In genomic region chr10:81433541-81434289, GRCm38 (mm10) we compare ENCODE assay signal across 8 mouse cellular contexts. TPM values are rescaled to one million over a fixed set of nuclear protein-coding genes. Genes with fewer than 3 reads are reported as not detected.
DNase-seq lines count a peak whose midpoint lies in the region; ATAC-seq and TF ChIP-seq lines count a peak whose summit lies in the region.

No protein-coding gene starts in this region.

- peak overlapping the region; percentile 8; the same call in 1 of the 2 replicates for H3K27ac ChIP-seq in cerebellum, adult 2 months (ENCODE audit: insufficient read depth, low read length)
- H3K27ac ChIP-seq in heart, embryonic 13.5 days (replicated peaks), result no peak overlapping the region
- peak overlapping the region; percentile 87 for H3K27ac ChIP-seq in layer of hippocampus, adult 2 months

- H3K9ac ChIP-seq in heart, embryonic 13.5 days, result peak overlapping the region; percentile 44; the same call in 1 of the 2 replicates

- TF ChIP-seq POLR2A in cerebellum, adult 2 months (IDR thresholded peaks at IDR 0.05; ENCODE audit: borderline replicate concordance, insufficient read depth, low read length), result no peak

- H3K4me3 ChIP-seq in cerebellum, adult 2 months (replicated peaks; ENCODE audit: insufficient read depth, low read depth, low read length), result peak overlapping the region; percentile 3
- no peak overlapping the region for H3K4me3 ChIP-seq in heart, embryonic 13.5 days
- no peak overlapping the region; the same call in 1 of the 2 replicates for H3K4me3 ChIP-seq in layer of hippocampus, adult 2 months

- H3K27me3 ChIP-seq in cerebellum, adult 2 months (ENCODE audit: control insufficient read depth, insufficient read depth, low read length), result no peaks in the 10 kb centered on the region
- H3K27me3 ChIP-seq in heart, embryonic 13.5 days (replicated peaks), result peaks cover 8% of the 10 kb centered on the region; the same call in 1 of the 2 replicates

- TF ChIP-seq CTCF in cerebellum, adult 2 months (IDR thresholded peaks at IDR 0.05; ENCODE audit: borderline replicate concordance, insufficient read depth, low read depth, low read length), result no peak
- TF ChIP-seq CTCF in layer of hippocampus, adult 2 months (conservative IDR thresholded peaks at IDR 0.05), result peak; percentile 52

- H3K9me3 ChIP-seq in heart, embryonic 13.5 days, result no peaks in the 10 kb centered on the region

- DNase-seq in ovary, adult 18-20 months (ENCODE audit: low spot score), result peak; percentile 26
- no peak for DNase-seq in ovary, postnatal 10 days (ENCODE audit: low spot score)
- peak; percentile 52 to 56 for DNase-seq in cerebellum, adult 2 months
- peak in 1 of 2 experiments; percentile 10 for DNase-seq in layer of hippocampus, adult 2 months (ENCODE audit: low spot score in 2 of 2)
- DNase-seq in spleen, postnatal 14 days (ENCODE audit: low spot score in 2 of 2), result peak; percentile 36 to 51
- DNase-seq in frontal cortex, postnatal 36 days (ENCODE audit: low spot score in 2 of 2), result no peak

- H3K4me1 ChIP-seq in cerebellum, adult 2 months (ENCODE audit: control insufficient read depth, insufficient read depth, low read length), result peaks cover 45% of the 10 kb centered on the region
- H3K4me1 ChIP-seq in heart, embryonic 13.5 days, result peaks cover 43% of the 10 kb centered on the region

- 18% methylated on average over 26 of the region's 26 CpGs for WGBS in cerebellum, adult 2 months
- 67% methylated on average over 26 of the region's 26 CpGs for WGBS in heart, embryonic 13.5 days

- no peak for ATAC-seq in heart, embryonic 13.5 days (ENCODE audit: extremely low read depth, insufficient number of reproducible peaks, low FRiP score, low TSS enrichment)
- peak; percentile 53 for ATAC-seq in megakaryocyte, adult 5-6 weeks (ENCODE audit: poor library complexity, severe bottlenecking)

- H3K36me3 ChIP-seq in heart, embryonic 13.5 days, result no peaks in the 10 kb centered on the region

- peak overlapping the region; percentile 66 for H3K4me2 ChIP-seq in heart, embryonic 13.5 days

RNA-seq across cellular contexts. Expression of gene Nfic, which starts 21.7 kb away (rescaled TPM):
- 103 and 108 TPM in 2 replicates for polyA plus RNA-seq in cerebellum, adult 2 months (2012; rRNA removed)
- polyA plus RNA-seq in heart, embryonic 13.5 days (2015; fragmentation: Nextera tagmentation; extraction: Ambion mirVana), result 56.6 and 57.4 TPM in 2 replicates
- total RNA-seq in layer of hippocampus, adult 2 months (2021), result 10 to 100 TPM; 60.0 to 60.1 TPM
- 51.4 and 54.5 TPM in 2 replicates for total RNA-seq in megakaryocyte, adult 5-6 weeks (2015)
- total RNA-seq in megakaryocyte, adult 5-6 weeks (2017), result 6.2 and 8.6 TPM in 2 replicates

RNA-seq across cellular contexts. Expression of gene Smim24, which starts 40.9 kb away (rescaled TPM):
- 1.2 and 1.7 TPM in 2 replicates for polyA plus RNA-seq in cerebellum, adult 2 months (2012; rRNA removed)
- polyA plus RNA-seq in heart, embryonic 13.5 days (2015; fragmentation: Nextera tagmentation; extraction: Ambion mirVana), result 2.7 and 3.1 TPM in 2 replicates
- 1 to 10 TPM; 1.9 to 2.1 TPM for total RNA-seq in layer of hippocampus, adult 2 months (2021)
- total RNA-seq in megakaryocyte, adult 5-6 weeks (2015), result 30.6 and 34.0 TPM in 2 replicates
- total RNA-seq in megakaryocyte, adult 5-6 weeks (2017), result 6.5 and 11.5 TPM in 2 replicates

RNA-seq across cellular contexts. Expression of gene Gm48552, which starts 44.9 kb away (rescaled TPM):
- 10.7 and 13.8 TPM in 2 replicates for polyA plus RNA-seq in cerebellum, adult 2 months (2012; rRNA removed)
- polyA plus RNA-seq in heart, embryonic 13.5 days (2015; fragmentation: Nextera tagmentation; extraction: Ambion mirVana), result 0.82 and 1.1 TPM in 2 replicates
- total RNA-seq in layer of hippocampus, adult 2 months (2021), result 1 to 10 TPM; 5.5 to 8.1 TPM
- total RNA-seq in megakaryocyte, adult 5-6 weeks (2015), result not detected in 2 replicates
- total RNA-seq in megakaryocyte, adult 5-6 weeks (2017), result 0.26 and 1.4 TPM in 2 replicates

RNA-seq across cellular contexts. Expression of gene Celf5, which starts 48.8 kb away (rescaled TPM):
- 57.3 and 60.6 TPM in 2 replicates for polyA plus RNA-seq in cerebellum, adult 2 months (2012; rRNA removed)
- 0.15 and 0.16 TPM in 2 replicates for polyA plus RNA-seq in heart, embryonic 13.5 days (2015; fragmentation: Nextera tagmentation; extraction: Ambion mirVana)
- 100 to 1,000 TPM; 286 to 287 TPM for total RNA-seq in layer of hippocampus, adult 2 months (2021)
- not detected in 2 replicates for total RNA-seq in megakaryocyte, adult 5-6 weeks (2015)
- 0.24 TPM in 1 of 2 replicates, not detected in the other for total RNA-seq in megakaryocyte, adult 5-6 weeks (2017)

RNA-seq across cellular contexts. Expression of gene Gm48551, which starts 49.4 kb away (rescaled TPM):
- polyA plus RNA-seq in cerebellum, adult 2 months (2012; rRNA removed), result 10.2 and 10.8 TPM in 2 replicates
- polyA plus RNA-seq in heart, embryonic 13.5 days (2015; fragmentation: Nextera tagmentation; extraction: Ambion mirVana), result 2.1 and 2.3 TPM in 2 replicates
- total RNA-seq in layer of hippocampus, adult 2 months (2021), result 1 to 10 TPM; 4.4 to 6.1 TPM
- total RNA-seq in megakaryocyte, adult 5-6 weeks (2015), result 0.83 and 2.9 TPM in 2 replicates
- total RNA-seq in megakaryocyte, adult 5-6 weeks (2017), result 0.33 TPM in 1 of 2 replicates, not detected in the other

Comparison
In these comparisons a context has a peak if more than half of its experiments do, and no peak if none do; other contexts are left out.
1. DNase-seq: peak in ovary, adult 18-20 months (single experiment), cerebellum, adult 2 months (2 of 2) and spleen, postnatal 14 days (2 of 2); none in ovary, postnatal 10 days (single experiment) and frontal cortex, postnatal 36 days (0 of 2).